Comparison of ENCODE assay signal across 11 mouse cellular contexts in genomic region chr1:75749665-75750221, GRCm38 (mm10).
DNase-seq lines count a peak whose midpoint lies in the region; ATAC-seq and TF ChIP-seq lines count a peak whose summit lies in the region.
"Had no signal": no experiment of that assay in that cellular context is flagged by ENCODE, and none has a peak within 500 bp of the region (broad histone marks: within the 10 kb centered on the region; RNA-seq: fewer than 3 reads in every experiment).

No protein-coding gene starts in this region.

- WGBS in heart, embryonic 16.5 days, result 54% methylated on average over 10 of the region's 10 CpGs
- WGBS in heart, adult 2 months, result 71% methylated on average over 10 of the region's 10 CpGs
- 11% methylated on average over 10 of the region's 10 CpGs for WGBS in forebrain, embryonic 15.5 days

- DNase-seq in heart, adult 2 months, result no peak
- DNase-seq in brain, embryonic 18.5 days (ENCODE audit: low read depth, low spot score), result peak; percentile 26
- peak; percentile 8 for DNase-seq in lung, postnatal 25 days (ENCODE audit: low spot score)
- DNase-seq in urinary bladder, postnatal 14 days (ENCODE audit: low spot score), result no peak
- no peak for DNase-seq in urinary bladder, adult 2 months (ENCODE audit: low spot score)
- DNase-seq: cerebellum, adult 2 months; thymus, postnatal 14 days had no signal

- no peak overlapping the region for H3K4me3 ChIP-seq in heart, embryonic 16.5 days (ENCODE audit: low read length)
- no peak overlapping the region for H3K4me3 ChIP-seq in heart, adult 2 months
- H3K4me3 ChIP-seq in forebrain, embryonic 15.5 days, result no peak overlapping the region
- H3K4me3 ChIP-seq: intestine, embryonic 15.5 days had no signal

- no peak for ATAC-seq in heart, embryonic 16.5 days (replicated peaks; ENCODE audit: extremely low read depth, insufficient read depth, low FRiP score)
- peak; percentile 83 for ATAC-seq in forebrain, embryonic 15.5 days (replicated peaks)
- ATAC-seq in megakaryocyte-erythroid progenitor cell, adult 5-6 weeks (replicated peaks; ENCODE audit: low FRiP score, low TSS enrichment, poor library complexity, severe bottlenecking), result no peak
- ATAC-seq: intestine, embryonic 15.5 days had no signal

- no peaks in the 10 kb centered on the region; the same call in 1 of the 2 replicates for H3K9me3 ChIP-seq in heart, embryonic 16.5 days (replicated peaks; ENCODE audit: control insufficient read depth, low read length)
- no peaks in the 10 kb centered on the region for H3K9me3 ChIP-seq in forebrain, embryonic 15.5 days
- H3K9me3 ChIP-seq: intestine, embryonic 15.5 days had no signal

- 0 out of 2 replicates have a peak overlapping the region, but pooled peaks have one; percentile 26 for H3K4me2 ChIP-seq in heart, embryonic 16.5 days (ENCODE audit: low read depth, low read length)
- peak overlapping the region; percentile 18; the same call in 1 of the 2 replicates for H3K4me2 ChIP-seq in forebrain, embryonic 15.5 days (replicated peaks)
- H3K4me2 ChIP-seq: intestine, embryonic 15.5 days had no signal

- no peak overlapping the region for H3K9ac ChIP-seq in heart, embryonic 16.5 days (ENCODE audit: low read length)
- H3K9ac ChIP-seq in heart, adult 2 months (ENCODE audit: low read depth, low read length), result no peak overlapping the region
- H3K9ac ChIP-seq in forebrain, embryonic 15.5 days (replicated peaks), result no peak overlapping the region
- H3K9ac ChIP-seq: intestine, embryonic 15.5 days had no signal

- TF ChIP-seq POLR2A in heart, adult 2 months (IDR thresholded peaks at IDR 0.05; ENCODE audit: insufficient read depth, low read depth, low read length), result no peak

- no peak overlapping the region for H3K27ac ChIP-seq in heart, embryonic 16.5 days (ENCODE audit: low read length)
- no peak overlapping the region for H3K27ac ChIP-seq in heart, adult 2 months
- H3K27ac ChIP-seq in forebrain, embryonic 15.5 days (replicated peaks), result peak overlapping the region; percentile 42
- H3K27ac ChIP-seq: intestine, embryonic 15.5 days had no signal

- H3K4me1 ChIP-seq in heart, embryonic 16.5 days (ENCODE audit: control insufficient read depth, insufficient read depth, low read length), result no peaks in the 10 kb centered on the region
- no peaks in the 10 kb centered on the region for H3K4me1 ChIP-seq in heart, adult 2 months (ENCODE audit: control insufficient read depth, insufficient read depth, low read length)
- peaks cover 7% of the 10 kb centered on the region for H3K4me1 ChIP-seq in forebrain, embryonic 15.5 days
- H3K4me1 ChIP-seq: intestine, embryonic 15.5 days had no signal

- TF ChIP-seq EP300 in heart, adult 2 months (IDR thresholded peaks at IDR 0.05; ENCODE audit: insufficient read depth, low read depth, low read length), result no peak

- intact Hi-C loops in heart, adult 2 months (cut with DNase I), result no loop called here

- H3K27me3 ChIP-seq in heart, embryonic 16.5 days (ENCODE audit: control insufficient read depth, insufficient read depth, low read length), result no peaks in the 10 kb centered on the region
- no peaks in the 10 kb centered on the region for H3K27me3 ChIP-seq in heart, adult 2 months (ENCODE audit: control insufficient read depth, insufficient read depth, low read length)
- no peaks in the 10 kb centered on the region for H3K27me3 ChIP-seq in forebrain, embryonic 15.5 days
- H3K27me3 ChIP-seq: intestine, embryonic 15.5 days had no signal

- no peaks in the 10 kb centered on the region for H3K79me2 ChIP-seq in heart, adult 2 months (replicated peaks; ENCODE audit: control insufficient read depth, insufficient read depth, low read length)

- no peak for TF ChIP-seq CTCF in heart, adult 2 months (IDR thresholded peaks at IDR 0.05)

- no peaks in the 10 kb centered on the region for H3K36me3 ChIP-seq in heart, embryonic 16.5 days (ENCODE audit: control insufficient read depth, insufficient read depth)
- no peaks in the 10 kb centered on the region for H3K36me3 ChIP-seq in heart, adult 2 months (ENCODE audit: control insufficient read depth, insufficient read depth, low read length)
- H3K36me3 ChIP-seq in forebrain, embryonic 15.5 days, result no peaks in the 10 kb centered on the region
- H3K36me3 ChIP-seq: intestine, embryonic 15.5 days had no signal

Comparison
In these comparisons a context has a peak if more than half of its experiments do, and no peak if none do; other contexts are left out.
1. DNase-seq: peak in brain, embryonic 18.5 days (single experiment) and lung, postnatal 25 days (single experiment); none in heart, adult 2 months (0 of 2), urinary bladder, postnatal 14 days (single experiment) and urinary bladder, adult 2 months (single experiment).